Comparison of ENCODE assay signal across 26 mouse cellular contexts in genomic region chr6:50781271-50781670, GRCm38 (mm10).
"Had no signal": no experiment of that assay in that cellular context is flagged by ENCODE, and none has a peak within 500 bp of the region (broad histone marks: within the 10 kb centered on the region; RNA-seq: fewer than 3 reads in every experiment).

No protein-coding gene starts in this region.

- H3K9me3 ChIP-seq: heart, embryonic 13.5 days; heart, embryonic 15.5 days; hindbrain, embryonic 10.5 days; hindbrain, embryonic 12.5 days; intestine, embryonic 15.5 days; limb, embryonic 15.5 days; liver, embryonic 12.5 days had no signal

- DNase-seq: gastrocnemius, adult 2 months; gastrocnemius, postnatal 10 days; gastrocnemius, postnatal 25 days; heart, postnatal 14 days; heart, postnatal 4 days; kidney, adult 18-20 months; kidney, adult 8-10 months; kidney, postnatal 10 days; kidney, postnatal 25 days; kidney, postnatal 4 days had no signal

- H3K4me2 ChIP-seq: heart, embryonic 11.5 days; heart, embryonic 13.5 days; heart, embryonic 15.5 days; hindbrain, embryonic 12.5 days; hindbrain, embryonic 14.5 days; intestine, embryonic 15.5 days; limb, embryonic 15.5 days; liver, embryonic 12.5 days had no signal

- H3K27me3 ChIP-seq: heart, embryonic 13.5 days; heart, embryonic 15.5 days; hindbrain, embryonic 12.5 days; intestine, embryonic 15.5 days; liver, embryonic 12.5 days had no signal

- H3K9ac ChIP-seq: heart, embryonic 13.5 days; heart, embryonic 15.5 days; hindbrain, embryonic 12.5 days; hindbrain, embryonic 14.5 days; intestine, embryonic 15.5 days; limb, embryonic 15.5 days; liver, embryonic 12.5 days; liver, embryonic 14.5 days had no signal

- H3K27ac ChIP-seq: heart, embryonic 13.5 days; heart, embryonic 15.5 days; hindbrain, embryonic 10.5 days; hindbrain, embryonic 12.5 days; hindbrain, embryonic 14.5 days; intestine, embryonic 15.5 days; left cerebral cortex, adult 2 months; limb, embryonic 15.5 days; liver, embryonic 12.5 days; liver, embryonic 14.5 days had no signal

- H3K36me3 ChIP-seq: heart, embryonic 13.5 days; heart, embryonic 15.5 days; hindbrain, embryonic 10.5 days; hindbrain, embryonic 12.5 days; intestine, embryonic 15.5 days; limb, embryonic 15.5 days; liver, embryonic 12.5 days had no signal

- H3K4me3 ChIP-seq: gastrocnemius, adult 2 months; heart, embryonic 13.5 days; heart, embryonic 15.5 days; hindbrain, embryonic 10.5 days; hindbrain, embryonic 12.5 days; intestine, embryonic 15.5 days; layer of hippocampus, adult 2 months; left cerebral cortex, adult 2 months; limb, embryonic 15.5 days; liver, embryonic 12.5 days had no signal

- H3K4me1 ChIP-seq: heart, embryonic 15.5 days; liver, embryonic 12.5 days had no signal

- ATAC-seq: forebrain, embryonic 16.5 days; hindbrain, embryonic 16.5 days; inflammation-experienced regulatory T-cells, adult 6 months; intestine, embryonic 15.5 days; intestine, postnatal 0 days; liver, embryonic 12.5 days had no signal
